Mouse (Mus musculus) liver, postnatal 0 days (tissue): ENCODE results near the gene Urad. TPM values are rescaled to one million over a fixed set of nuclear protein-coding genes. Genes with fewer than 3 reads are reported as not detected.

ENCODE experiments used
- ATAC-seq: fragments of 200-750 bp; cut with Nextera tagmentation; 2 replicates; pipeline ENCODE4 v1.8.0; 2017; ENCODE audit warnings: mild to moderate bottlenecking, moderate library complexity
- DNase-seq: peaks from one replicate; pipeline ENCODE4 v3.0.0-alpha.2; 2016
- H3K27ac ChIP-seq: fragments of 300-500 bp; sonication (generic); 2 replicates; pipeline ENCODE4 v1.5.1; 2014; ENCODE audit warnings: antibody characterized with exemption, moderate library complexity, mild to moderate bottlenecking, low read depth
- H3K27me3 ChIP-seq: fragments of 300-500 bp; sonication (generic); 2 replicates; pipeline ENCODE4 v1.6.1; 2014; ENCODE audit warnings: low read length, control low read depth, mixed read lengths; ENCODE audit not compliant: insufficient read depth
- H3K36me3 ChIP-seq: fragments of 300-500 bp; sonication (generic); replicated peaks from 2 replicates; pipeline ENCODE4 v1.6.1; 2014; ENCODE audit warnings: mild to moderate bottlenecking, control low read depth, low read length, moderate library complexity, mixed read lengths; ENCODE audit not compliant: insufficient read depth
- H3K4me1 ChIP-seq: fragments of 300-500 bp; sonication (generic); 2 replicates; pipeline ENCODE4 v1.6.1; 2014; ENCODE audit warnings: antibody characterized with exemption, mild to moderate bottlenecking, control low read depth; ENCODE audit not compliant: insufficient read depth
- H3K4me2 ChIP-seq: fragments of 300-500 bp; sonication (generic); 2 replicates; pipeline ENCODE4 v1.6.1; 2014; ENCODE audit warnings: low read depth, mild to moderate bottlenecking, low read length, moderate library complexity, mixed read lengths
- H3K4me3 ChIP-seq: fragments of 300-500 bp; sonication (generic); 2 replicates; pipeline ENCODE4 v1.5.1; 2014; ENCODE audit warnings: low read depth, low read length
- H3K9ac ChIP-seq: fragments of 300-500 bp; sonication (generic); replicated peaks from 2 replicates; pipeline ENCODE4 v1.6.1; 2014; ENCODE audit warnings: mild to moderate bottlenecking, moderate library complexity
- H3K9me3 ChIP-seq: fragments of 300-500 bp; sonication (generic); 2 replicates; pipeline ENCODE4 v1.6.1; 2016; ENCODE audit warnings: mild to moderate bottlenecking, control low read depth, low read length, mixed read lengths
- CTCF ChIP-seq: sonication (generic); IDR thresholded peaks from 2 replicates; pipeline ENCODE4 v1.5.1; 2016; ENCODE audit warnings: antibody characterized with exemption, low read depth
- EP300 ChIP-seq: IDR thresholded peaks from 2 replicates; pipeline ENCODE4 v1.6.1; 2016; ENCODE audit warnings: antibody characterized with exemption, low read depth, mild to moderate bottlenecking
- WGBS: fragments of 180-500 bp; shearing (Covaris S2); extraction: QIAGEN DNeasy Blood & Tissue Kit; methylation state at CpG from one replicate; pipeline ENCODE4 v1.1.7; 2014; ENCODE audit not compliant: insufficient replicate concordance; 5-methylcytosine and 5-hydroxymethylcytosine counted together
- polyA plus RNA-seq: library from polyadenylated mRNA; unstranded; fragments of >200 nt; fragmentation: Nextera tagmentation; extraction: Ambion mirVana; gene quantifications from 2 replicates; pipeline ENCODE4 v1.2.1, GENCODE M21; 2015

The Urad gene
- polyA plus RNA-seq, 1 experiment from 2014 or later: 35.9 TPM

DNA sequence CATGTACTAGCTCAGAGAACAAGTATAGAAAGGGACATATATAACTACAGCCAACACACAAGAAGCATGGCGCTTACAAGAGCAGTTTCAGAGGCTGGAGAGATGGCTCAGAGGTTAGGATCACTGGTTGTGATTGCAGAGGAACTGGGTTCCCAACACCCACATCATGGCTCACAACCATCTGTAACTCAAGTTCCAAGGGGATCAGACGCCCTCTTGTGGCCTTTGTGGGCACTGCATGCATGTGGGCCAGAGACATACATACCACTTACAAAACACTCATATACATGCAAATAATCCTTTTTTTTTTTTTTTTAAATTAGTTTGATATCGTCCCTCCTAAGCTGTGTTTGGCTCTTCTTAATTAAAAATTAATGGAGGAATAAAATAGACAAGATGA, 35.3 kb upstream of the Urad start:
- WGBS: 47% methylated on average over 3 of the region's 3 CpGs
- DNase-seq: peak; percentile 58
- H3K27ac ChIP-seq: no peak overlapping the region
- H3K27me3 ChIP-seq: no peaks in the 10 kb centered on the region
- H3K4me1 ChIP-seq: no peaks in the 10 kb centered on the region
- ATAC-seq: no peak
- no peaks in the 10 kb centered on the region for H3K36me3 ChIP-seq
- no peak for TF ChIP-seq EP300
- peak; percentile 79 for TF ChIP-seq CTCF
- no peaks in the 10 kb centered on the region for H3K9me3 ChIP-seq
- no peak overlapping the region for H3K4me2 ChIP-seq
- no peak overlapping the region for H3K9ac ChIP-seq
- H3K4me3 ChIP-seq: no peak overlapping the region

GRCm38 (mm10) chr5:147356260-147357055, 34.2 kb upstream of the Urad start:
- no peaks in the 10 kb centered on the region for H3K4me1 ChIP-seq
- DNase-seq (no peak), ATAC-seq (no peak)
- no peak for TF ChIP-seq EP300
- TF ChIP-seq CTCF: no peak
- H3K9ac ChIP-seq: no peak overlapping the region
- H3K9me3 ChIP-seq: no peaks in the 10 kb centered on the region
- H3K4me3 ChIP-seq: no peak overlapping the region
- no peaks in the 10 kb centered on the region for H3K27me3 ChIP-seq
- H3K27ac ChIP-seq: no peak overlapping the region
- 81% methylated on average over 13 of the region's 13 CpGs for WGBS
- no peaks in the 10 kb centered on the region for H3K36me3 ChIP-seq
- H3K4me2 ChIP-seq: no peak overlapping the region

GRCm38 (mm10) chr5:147355788-147356187, 33.5 kb upstream of the Urad start:
- no peak overlapping the region for H3K27ac ChIP-seq
- H3K4me2 ChIP-seq: no peak overlapping the region
- no peak overlapping the region for H3K9ac ChIP-seq
- H3K36me3 ChIP-seq: no peaks in the 10 kb centered on the region
- H3K4me1 ChIP-seq: no peaks in the 10 kb centered on the region
- no peaks in the 10 kb centered on the region for H3K27me3 ChIP-seq
- TF ChIP-seq CTCF: no peak
- TF ChIP-seq EP300: no peak
- no peak for DNase-seq
- no peaks in the 10 kb centered on the region for H3K9me3 ChIP-seq
- no peak overlapping the region for H3K4me3 ChIP-seq
- 56% methylated on average over 3 of the region's 3 CpGs for WGBS
- no peak for ATAC-seq

DNA sequence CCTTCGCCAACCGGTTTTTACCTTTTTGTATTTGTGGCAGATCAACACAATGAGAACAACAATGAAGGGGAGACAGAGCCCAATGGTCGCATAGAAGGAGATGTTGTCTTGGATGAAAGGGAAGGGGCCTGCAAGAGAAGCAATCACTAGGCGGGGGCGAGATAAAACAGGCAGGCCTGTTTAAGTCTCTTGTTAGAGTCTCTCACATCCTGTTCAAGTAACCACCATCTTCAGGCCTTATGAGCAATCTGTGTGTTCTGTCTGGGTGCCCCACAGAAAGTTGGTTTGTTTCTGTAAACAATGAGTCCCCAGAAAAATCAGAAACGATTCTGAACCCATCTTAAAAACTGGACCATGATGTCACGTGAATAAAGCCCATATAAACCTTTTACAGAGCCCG, 32.7 kb upstream of the Urad start:
- no peaks in the 10 kb centered on the region for H3K9me3 ChIP-seq
- no peak overlapping the region for H3K9ac ChIP-seq
- no peak overlapping the region for H3K27ac ChIP-seq
- H3K4me2 ChIP-seq: no peak overlapping the region
- no peak for DNase-seq
- H3K27me3 ChIP-seq: no peaks in the 10 kb centered on the region
- 66% methylated on average over 8 of the region's 8 CpGs for WGBS
- H3K4me1 ChIP-seq: no peaks in the 10 kb centered on the region
- no peak overlapping the region for H3K4me3 ChIP-seq
- TF ChIP-seq EP300: no peak
- TF ChIP-seq CTCF: no peak
- no peaks in the 10 kb centered on the region for H3K36me3 ChIP-seq
- no peak for ATAC-seq

DNA sequence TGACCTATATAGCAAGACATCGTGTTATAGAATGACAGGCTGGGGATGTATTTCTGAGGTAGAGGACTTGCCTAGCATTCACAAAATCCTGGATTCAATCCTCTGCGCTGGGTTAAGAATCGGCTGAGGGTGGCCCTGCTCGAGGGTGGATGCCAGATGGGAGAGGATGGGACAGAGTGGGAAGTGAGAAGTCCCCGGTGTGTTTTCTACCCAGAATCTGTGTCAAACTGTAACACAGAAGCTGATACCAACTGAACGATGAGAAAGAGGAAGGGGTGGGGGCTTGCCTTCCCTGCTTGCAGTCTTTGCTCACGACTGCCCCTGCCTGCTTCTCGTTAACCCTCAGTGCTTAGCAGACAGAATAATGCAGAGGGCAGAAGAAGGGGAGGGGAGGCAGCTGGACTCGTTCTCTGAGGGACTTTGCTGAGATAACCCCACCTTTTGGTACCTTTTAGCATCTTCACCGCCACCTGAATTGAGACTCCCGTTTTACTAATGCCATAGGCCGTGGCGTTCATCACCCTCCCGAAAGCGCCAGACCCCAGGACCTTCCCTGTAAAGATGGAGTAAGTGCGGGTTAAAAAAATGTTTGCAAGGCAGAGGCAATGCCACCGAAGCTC, 32.0 kb upstream of the Urad start:
- no peak overlapping the region for H3K27ac ChIP-seq
- no peaks in the 10 kb centered on the region for H3K36me3 ChIP-seq
- no peak overlapping the region for H3K4me3 ChIP-seq
- H3K9ac ChIP-seq: no peak overlapping the region
- H3K4me1 ChIP-seq: no peaks in the 10 kb centered on the region
- no peak for ATAC-seq
- WGBS: 49% methylated on average over 17 of the region's 17 CpGs
- H3K9me3 ChIP-seq: no peaks in the 10 kb centered on the region
- H3K27me3 ChIP-seq: no peaks in the 10 kb centered on the region
- TF ChIP-seq EP300: no peak
- TF ChIP-seq CTCF: no peak
- no peak for DNase-seq
- H3K4me2 ChIP-seq: no peak overlapping the region

DNA sequence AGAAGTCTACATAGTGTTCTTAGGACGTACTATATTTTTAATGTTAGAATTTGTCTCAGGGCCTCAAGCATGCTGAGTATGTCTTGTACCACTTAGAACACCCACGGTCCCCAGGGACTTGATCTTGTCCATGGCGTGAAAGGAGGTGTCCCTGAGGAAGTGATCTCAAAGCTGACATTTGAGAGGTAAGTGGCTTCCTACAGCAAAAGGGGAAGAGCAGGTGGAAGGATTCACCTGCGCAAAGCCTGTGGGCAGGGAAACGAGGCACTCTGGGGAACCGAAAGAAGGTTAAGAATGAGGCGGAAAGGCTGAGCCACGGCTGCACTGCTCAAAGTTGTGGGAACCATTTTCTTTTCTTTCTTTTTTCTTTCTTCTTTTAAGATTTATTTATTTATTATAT, 29.7 kb upstream of the Urad start:
- ATAC-seq (no peak), DNase-seq (no peak)
- H3K4me3 ChIP-seq: no peak overlapping the region
- 66% methylated on average over 8 of the region's 8 CpGs for WGBS
- H3K9me3 ChIP-seq: no peaks in the 10 kb centered on the region
- H3K27me3 ChIP-seq: no peaks in the 10 kb centered on the region
- H3K27ac ChIP-seq: no peak overlapping the region
- H3K4me1 ChIP-seq: no peaks in the 10 kb centered on the region
- no peak for TF ChIP-seq CTCF
- H3K9ac ChIP-seq: no peak overlapping the region
- no peak overlapping the region for H3K4me2 ChIP-seq
- H3K36me3 ChIP-seq: no peaks in the 10 kb centered on the region
